Mouse (Mus musculus) cerebellum, adult 11-12 months (tissue): Measurements from ENCODE around the gene Lsm3.
"Not testable (repeated sequence)": the region's sequence is repeated elsewhere in the genome, so short reads cannot be mapped to it uniquely, and the experiment has no call there.

ENCODE experiments used
- DNase-seq: peaks from one replicate; pipeline ENCODE4 v3.0.0; 2022

Lsm3 gene

DNA sequence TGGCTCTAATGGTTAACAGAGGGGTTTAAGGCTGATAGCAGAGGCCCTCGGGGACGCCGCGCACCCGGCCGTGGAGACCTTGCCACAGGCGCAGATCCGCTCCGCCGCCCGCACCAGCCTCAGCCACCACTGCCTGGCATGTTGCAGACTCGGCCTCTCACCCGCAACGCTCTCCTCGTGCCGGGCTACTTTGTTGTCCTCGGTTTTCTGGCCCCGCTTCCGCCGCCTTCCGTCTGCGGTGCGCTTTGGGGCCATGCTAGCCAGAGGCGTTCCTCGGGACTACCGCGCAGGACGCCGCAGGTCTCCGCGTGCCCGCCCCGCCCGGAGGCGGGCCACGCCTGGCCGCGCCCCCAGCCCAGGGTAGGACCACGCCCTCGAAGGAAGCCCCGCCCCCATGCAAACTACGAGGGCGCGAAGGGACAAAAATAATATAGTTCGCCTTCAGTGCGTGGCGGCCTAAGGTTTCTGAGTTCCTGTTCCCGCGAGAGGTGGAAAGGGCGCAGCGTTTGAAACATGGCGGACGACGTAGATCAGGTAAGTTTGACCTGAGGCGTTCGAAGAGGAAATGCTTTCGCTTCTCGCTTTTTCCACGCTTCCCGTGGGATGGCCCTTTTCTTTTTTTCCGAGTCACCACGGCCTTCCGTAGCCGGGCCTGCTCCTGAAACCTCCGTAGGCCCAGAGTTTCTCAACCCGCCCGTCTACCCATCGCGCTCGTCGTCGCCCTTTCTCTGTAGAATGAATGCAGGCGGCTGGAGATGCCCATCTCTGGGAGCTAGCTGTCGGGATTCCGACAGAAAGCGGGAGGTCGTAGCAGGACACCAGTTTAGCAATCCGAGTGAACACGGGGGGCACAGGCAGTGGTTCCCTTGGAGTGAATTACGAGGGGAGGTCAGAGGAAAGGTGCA, at the start of gene Lsm3, which contains the start of gene Xpc:
Gene Lsm3, plus strand, starts transcription at position 384 of the 905 bp plus-strand sequence.
Gene Xpc, minus strand, starts transcription at position 344 of the 905 bp plus-strand sequence.
- peak; percentile 96 for DNase-seq

GRCm38 (mm10) chr6:91467106-91467505, 48.6 kb upstream of the Lsm3 start:
- DNase-seq, result no peak

DNA sequence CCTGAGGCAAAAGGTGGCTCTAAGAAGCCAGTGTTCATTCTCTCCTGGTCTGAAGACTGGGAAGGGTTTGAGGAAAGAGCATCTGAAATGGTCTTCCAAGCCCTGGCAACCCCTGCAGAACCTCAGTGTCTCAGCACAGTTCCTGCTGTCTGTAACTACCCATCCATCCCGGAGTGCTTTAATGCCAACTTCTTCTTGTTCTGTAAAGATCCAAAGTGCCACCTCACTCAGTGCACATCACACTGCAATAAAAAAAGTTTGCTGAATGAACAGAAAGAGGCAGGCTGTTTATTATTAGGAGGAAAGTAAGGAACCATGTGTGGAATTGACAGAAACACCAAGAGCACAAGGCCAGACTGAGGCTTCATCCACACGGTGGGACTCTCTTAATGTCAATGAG, 45.0 kb upstream of the Lsm3 start:
- no peak for DNase-seq

GRCm38 (mm10) chr6:91471427-91471826, 44.3 kb upstream of the Lsm3 start:
- not testable (repeated sequence) for DNase-seq

GRCm38 (mm10) chr6:91472319-91472718, 43.4 kb upstream of the Lsm3 start:
- peak; percentile 38 for DNase-seq

DNA sequence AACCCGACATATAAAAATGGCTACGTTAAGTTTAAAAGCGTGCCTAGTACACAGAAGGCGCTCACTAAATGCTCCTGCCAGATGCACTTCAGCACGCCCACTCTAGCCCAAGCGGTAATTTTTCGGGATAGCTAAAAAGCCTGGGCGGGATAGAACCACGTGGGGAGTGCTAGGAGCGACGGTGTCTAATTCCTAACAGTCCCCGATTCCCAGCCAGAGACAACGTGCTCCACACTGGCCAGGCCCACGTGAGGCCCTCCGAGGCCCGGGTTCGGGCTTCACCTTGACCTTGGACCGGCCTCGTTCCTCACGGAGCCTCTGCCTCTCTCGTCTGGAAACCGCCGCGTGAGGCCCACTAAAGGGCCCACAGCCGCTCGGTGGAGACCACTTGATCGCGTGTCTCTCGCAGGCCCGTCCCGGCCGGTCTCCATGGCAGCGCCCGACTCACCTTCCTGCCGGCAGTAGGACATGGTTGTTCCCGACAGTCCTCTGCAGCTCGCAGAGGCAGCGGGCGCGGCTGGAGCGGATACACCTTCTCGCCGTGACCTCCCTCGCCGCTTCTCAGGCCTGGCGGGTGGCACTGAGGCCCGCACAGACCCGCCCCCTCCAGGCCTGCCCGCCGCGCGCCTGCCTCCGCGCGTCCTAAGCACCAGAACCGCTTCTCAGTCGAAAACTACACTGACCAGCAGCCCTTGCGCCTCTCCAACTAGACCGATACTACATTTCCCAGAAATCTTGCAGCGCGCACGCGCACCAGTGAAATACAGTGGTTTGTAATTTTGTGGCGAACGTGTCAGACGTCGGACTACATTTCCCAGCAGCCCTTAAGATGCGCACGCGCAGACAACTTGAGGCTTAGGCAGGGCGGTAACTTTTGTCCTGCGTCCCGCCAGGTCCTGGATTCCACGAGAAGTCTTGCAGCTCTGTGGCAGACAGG, 42.6 kb upstream of the Lsm3 start, which contains the start of the genes Chchd4 and Tmem43:
Gene Chchd4, minus strand, starts transcription at position 679 of the 937 bp plus-strand sequence.
Gene Tmem43, plus strand, starts transcription at position 836 of the 937 bp plus-strand sequence.
- DNase-seq, result peak; percentile 99

GRCm38 (mm10) chr6:91473805-91474440, 41.8 kb upstream of the Lsm3 start:
- DNase-seq, result peak; percentile 54

DNA sequence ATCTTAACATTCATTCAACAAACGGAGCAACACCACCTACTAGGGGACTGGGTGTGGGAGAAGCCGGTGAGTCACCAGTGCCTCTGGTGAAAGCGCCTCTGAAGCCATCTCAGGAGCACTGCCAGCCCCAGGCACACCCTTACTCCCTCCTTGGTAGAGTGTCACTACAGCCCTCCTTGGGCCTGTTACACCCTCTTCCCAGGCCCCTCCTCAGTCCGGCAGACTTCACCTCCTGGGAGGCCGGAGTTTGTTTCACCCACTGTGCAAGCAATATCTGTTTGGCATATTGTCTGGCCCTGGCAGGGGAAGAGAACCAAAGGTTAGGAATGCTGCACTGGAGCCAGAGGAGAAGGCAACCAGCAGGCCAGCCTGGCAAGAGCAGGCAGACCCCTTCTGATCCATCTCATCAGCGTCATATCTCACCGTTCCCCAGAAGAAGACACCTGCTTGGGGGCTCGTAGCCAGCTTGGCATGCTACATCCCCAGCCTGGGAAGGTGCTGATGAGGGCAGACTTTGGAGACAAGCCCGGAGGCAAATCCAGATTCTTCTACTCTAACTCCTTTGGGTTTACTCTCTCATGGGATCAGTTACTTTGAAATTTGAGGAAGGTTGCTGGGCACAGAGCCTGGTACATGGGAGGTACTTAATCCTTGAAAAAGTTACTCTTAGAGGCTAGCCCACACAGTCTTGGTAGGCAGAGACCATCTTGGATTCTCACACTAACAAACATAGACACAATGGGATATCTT, 41.1 kb upstream of the Lsm3 start:
- DNase-seq, result peak; percentile 55

- no peak for DNase-seq
Observed at GRCm38 (mm10) chr6:91476541-91476940, 39.2 kb upstream of the Lsm3 start.

GRCm38 (mm10) chr6:91483371-91483770, 32.4 kb upstream of the Lsm3 start:
- DNase-seq, result no peak

DNA sequence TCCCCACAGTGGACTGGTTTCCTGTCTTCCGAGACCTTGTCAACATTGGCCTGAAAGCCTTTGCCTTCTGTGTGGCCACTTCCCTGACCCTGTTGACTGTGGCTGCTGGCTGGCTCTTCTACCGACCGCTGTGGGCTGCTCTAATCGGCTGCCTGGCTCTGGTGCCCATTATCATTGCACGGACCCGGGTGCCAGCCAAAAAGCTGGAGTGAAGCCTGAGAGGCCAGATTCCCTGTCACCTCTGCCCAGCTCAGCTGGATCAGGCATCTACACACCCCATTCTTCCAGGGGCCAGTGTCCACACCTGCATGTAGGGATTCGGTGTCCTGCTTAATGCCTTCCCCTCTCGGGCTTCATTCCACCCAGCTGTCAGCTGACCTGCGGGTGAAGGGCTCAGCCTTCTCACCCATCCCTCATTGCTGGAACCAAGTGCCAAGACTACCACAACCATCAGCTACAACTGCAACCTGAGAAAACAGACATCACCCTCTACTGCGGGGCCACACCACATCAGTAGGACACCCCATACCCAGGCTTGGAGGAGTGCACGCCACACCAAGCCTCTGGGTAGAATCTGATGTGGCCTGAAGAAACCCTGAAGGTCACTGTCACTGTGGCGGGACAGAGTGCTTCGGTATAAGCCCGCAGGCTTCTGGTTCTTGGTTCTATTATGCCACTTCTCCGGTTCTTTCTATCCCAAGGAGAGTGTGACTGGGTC, 28.8 kb upstream of the Lsm3 start:
- no peak for DNase-seq

DNA sequence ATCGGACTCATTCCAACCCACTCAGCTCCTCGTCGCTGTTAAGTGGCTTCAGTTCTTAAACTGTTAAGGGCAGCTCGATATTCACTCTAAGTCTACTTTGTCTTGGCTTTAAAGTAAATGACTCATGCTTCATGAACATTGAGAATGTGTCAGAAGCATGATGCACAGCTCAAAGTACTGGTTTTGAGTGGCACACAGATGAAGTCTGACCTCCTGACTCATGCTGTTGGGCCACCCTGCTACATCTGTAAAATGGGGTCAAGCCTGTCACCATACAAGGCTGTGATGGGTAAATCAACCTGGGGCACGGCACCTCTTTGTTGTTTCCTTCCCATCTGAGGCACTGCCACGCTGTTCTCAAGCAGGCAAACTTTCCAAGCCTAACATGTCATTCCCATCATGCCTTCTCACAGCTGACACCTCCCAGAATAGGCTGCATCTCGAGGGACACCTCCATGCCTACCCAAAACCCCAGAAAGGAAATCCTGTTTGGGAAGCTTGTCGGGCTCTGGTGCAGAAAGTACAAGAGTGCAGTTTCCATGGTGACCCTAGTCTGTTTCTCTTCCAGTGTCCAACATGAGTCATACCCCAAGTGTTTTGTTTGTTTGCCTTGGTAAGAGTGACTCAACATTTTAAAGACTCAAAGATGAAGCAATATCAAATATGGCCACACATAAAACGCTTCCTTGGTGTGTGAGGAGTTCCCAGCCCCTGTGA, 27.1 kb upstream of the Lsm3 start:
- no peak for DNase-seq

GRCm38 (mm10) chr6:91489872-91490271, 25.9 kb upstream of the Lsm3 start:
- no peak for DNase-seq

- DNase-seq, result no peak
Observed at GRCm38 (mm10) chr6:91491004-91491403, 24.7 kb upstream of the Lsm3 start.

DNA sequence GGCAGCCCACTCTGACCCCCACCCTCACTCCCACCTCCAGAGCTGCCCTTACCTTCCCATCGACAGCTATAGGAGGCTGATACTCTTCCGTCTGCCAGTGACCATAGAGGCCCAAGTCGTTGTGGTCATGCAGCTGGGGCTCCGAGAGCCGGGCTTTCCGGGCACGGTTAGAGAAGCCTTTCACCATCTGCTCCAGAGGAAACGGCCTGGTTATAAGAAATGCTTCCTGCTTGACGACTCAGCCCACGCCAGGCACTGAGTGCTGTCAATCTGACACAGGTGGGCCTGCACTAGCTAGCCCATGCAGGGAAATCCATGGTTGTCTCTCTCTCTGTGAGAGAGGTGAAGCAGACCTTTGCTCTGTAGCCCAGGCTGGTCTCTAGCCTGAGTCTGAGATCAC, 22.7 kb upstream of the Lsm3 start:
- no peak for DNase-seq

GRCm38 (mm10) chr6:91494526-91494925, 21.2 kb upstream of the Lsm3 start:
- no peak for DNase-seq

GRCm38 (mm10) chr6:91503302-91503701, 12.4 kb upstream of the Lsm3 start:
- no peak for DNase-seq

DNA sequence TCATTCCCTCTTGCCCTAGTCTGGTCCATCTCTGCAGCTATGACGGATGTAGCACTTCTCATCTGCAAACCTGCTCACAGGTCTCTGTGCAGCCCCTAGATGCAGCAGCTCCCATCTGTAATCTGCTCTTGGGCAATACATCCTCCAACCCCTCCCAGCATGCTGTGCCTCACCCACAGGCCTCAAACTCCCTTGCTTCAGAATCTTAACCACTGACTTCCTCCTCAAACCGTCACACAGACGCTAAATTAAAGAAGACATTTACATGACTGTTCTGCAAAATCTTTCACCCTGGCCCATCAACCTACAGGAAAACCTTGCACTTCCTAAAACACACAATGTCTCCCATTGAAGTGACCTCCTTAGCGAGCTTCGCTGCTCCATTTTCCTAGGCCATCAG, 9.7 kb upstream of the Lsm3 start:
- no peak for DNase-seq

GRCm38 (mm10) chr6:91508041-91508440, 7.7 kb upstream of the Lsm3 start:
- no peak for DNase-seq

DNA sequence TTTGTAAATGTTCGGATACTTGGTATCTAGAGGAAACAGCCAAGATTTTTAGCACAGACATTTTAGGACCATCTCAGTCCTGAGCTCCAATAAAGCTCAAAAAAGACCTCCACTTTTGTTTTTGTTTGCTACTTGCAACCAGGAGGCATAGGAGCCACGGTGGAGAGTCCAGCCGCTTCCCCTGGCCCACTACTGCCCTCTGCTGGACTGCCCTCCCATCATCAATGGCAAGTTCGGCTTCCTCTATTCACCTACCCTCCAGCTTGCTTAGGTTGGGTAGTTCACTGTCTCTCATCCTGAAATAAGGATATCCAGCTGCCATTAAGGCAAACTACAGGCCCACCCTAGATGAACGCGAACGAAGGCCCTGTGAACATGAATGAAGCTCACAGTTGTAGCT, 6.4 kb upstream of the Lsm3 start:
- peak; percentile 24 for DNase-seq

GRCm38 (mm10) chr6:91510211-91510610, 5.5 kb upstream of the Lsm3 start:
- no peak for DNase-seq
